Mouse (Mus musculus) intestine, embryonic 15.5 days (tissue): Measurements from ENCODE around the gene Enox1. TPM values are rescaled to one million over a fixed set of nuclear protein-coding genes. Genes with fewer than 3 reads are reported as not detected.

Experiments
- ATAC-seq: fragments of 200-750 bp; cut with Nextera tagmentation; 2 replicates; pipeline ENCODE4 v1.8.0; 2017; ENCODE audit warnings: moderate TSS enrichment, moderate library complexity
- H3K27ac ChIP-seq: fragments of 300-500 bp; sonication (generic); 2 replicates; pipeline ENCODE4 v1.5.1; 2015; ENCODE audit warnings: mild to moderate bottlenecking, inconsistent platforms
- H3K27me3 ChIP-seq: fragments of 300-500 bp; sonication (generic); replicated peaks from 2 replicates; pipeline ENCODE4 v1.6.1; 2015; ENCODE audit warnings: inconsistent platforms
- H3K36me3 ChIP-seq: fragments of 300-500 bp; sonication (generic); 2 replicates; pipeline ENCODE4 v1.6.1; 2015; ENCODE audit warnings: inconsistent platforms
- H3K4me1 ChIP-seq: fragments of 300-500 bp; sonication (generic); replicated peaks from 2 replicates; pipeline ENCODE4 v1.6.1; 2015; ENCODE audit warnings: inconsistent platforms
- H3K4me2 ChIP-seq: fragments of 300-500 bp; sonication (generic); replicated peaks from 2 replicates; pipeline ENCODE4 v1.6.1; 2015; ENCODE audit warnings: mild to moderate bottlenecking, inconsistent platforms
- H3K4me3 ChIP-seq: fragments of 300-500 bp; sonication (generic); replicated peaks from 2 replicates; pipeline ENCODE4 v1.5.1; 2015; ENCODE audit warnings: inconsistent platforms
- H3K9ac ChIP-seq: fragments of 300-500 bp; sonication (generic); 2 replicates; pipeline ENCODE4 v1.6.1; 2015; ENCODE audit warnings: inconsistent platforms
- H3K9me3 ChIP-seq: fragments of 300-500 bp; sonication (generic); 2 replicates; pipeline ENCODE4 v1.6.1; 2016; ENCODE audit warnings: inconsistent platforms
- WGBS: fragments of 180-500 bp; shearing (Covaris S2); methylation state at CpG from one replicate; pipeline ENCODE4 v1.1.7; 2015; 5-methylcytosine and 5-hydroxymethylcytosine counted together
- polyA plus RNA-seq: library from polyadenylated mRNA; unstranded; fragments of >200 nt; fragmentation: Nextera tagmentation; extraction: Ambion mirVana; gene quantifications from 2 replicates; pipeline ENCODE4 v1.2.1, GENCODE M21; 2015

The Enox1 gene
- polyA plus RNA-seq, 1 experiment from 2014 or later, result 6.3 TPM

GRCm38 (mm10) chr14:77638616-77639015 is 482.1 kb downstream of the Enox1 start:
- 57% methylated on average over 3 of the region's 3 CpGs for WGBS
- Histone ChIP-seq H3K4me2 (no peak overlapping the region), H3K36me3 (no peaks in the 10 kb centered on the region), H3K27ac (no peak overlapping the region), H3K9me3 (no peaks in the 10 kb centered on the region), H3K9ac (no peak overlapping the region), H3K27me3 (no peaks in the 10 kb centered on the region), H3K4me1 (no peaks in the 10 kb centered on the region), H3K4me3 (no peak overlapping the region)
- no peak for ATAC-seq

- WGBS, result 88% methylated on average over 2 of the region's 2 CpGs
- no peak overlapping the region for H3K9ac ChIP-seq
These were observed 483.0 kb downstream of the Enox1 start for GRCm38 (mm10) chr14:77639586-77639985.

GRCm38 (mm10) chr14:77642314-77642713 is 485.8 kb downstream of the Enox1 start:
- ATAC-seq, result no peak
- Histone ChIP-seq H3K4me1 (no peaks in the 10 kb centered on the region), H3K4me3 (no peak overlapping the region), H3K27ac (no peak overlapping the region), H3K27me3 (no peaks in the 10 kb centered on the region), H3K9ac (no peak overlapping the region), H3K36me3 (no peaks in the 10 kb centered on the region), H3K4me2 (no peak overlapping the region), H3K9me3 (no peaks in the 10 kb centered on the region)
- WGBS, result 76% methylated on average over 6 of the region's 6 CpGs

More at GRCm38 (mm10) chr14:77639586-77639985, 483.0 kb downstream of the Enox1 start:
- H3K4me3 ChIP-seq, result no peak overlapping the region
- H3K4me2 ChIP-seq, result no peak overlapping the region
- ATAC-seq, result no peak
- no peaks in the 10 kb centered on the region for H3K4me1 ChIP-seq
- no peaks in the 10 kb centered on the region for H3K9me3 ChIP-seq
- H3K27ac ChIP-seq, result no peak overlapping the region
- no peaks in the 10 kb centered on the region for H3K27me3 ChIP-seq
- no peaks in the 10 kb centered on the region for H3K36me3 ChIP-seq

- Histone ChIP-seq H3K4me3 (no peak overlapping the region), H3K27ac (no peak overlapping the region), H3K4me1 (no peaks in the 10 kb centered on the region), H3K9ac (no peak overlapping the region), H3K4me2 (no peak overlapping the region), H3K27me3 (no peaks in the 10 kb centered on the region), H3K9me3 (no peaks in the 10 kb centered on the region), H3K36me3 (no peaks in the 10 kb centered on the region)
- no peak for ATAC-seq
- WGBS, result 68% methylated on average over 2 of the region's 2 CpGs
These were observed 489.6 kb downstream of the Enox1 start for GRCm38 (mm10) chr14:77646196-77646595.

- H3K36me3 ChIP-seq, result no peaks in the 10 kb centered on the region
- H3K4me3 ChIP-seq, result no peak overlapping the region
- H3K9ac ChIP-seq, result no peak overlapping the region
- no peaks in the 10 kb centered on the region for H3K27me3 ChIP-seq
- ATAC-seq, result no peak
- no peak overlapping the region for H3K27ac ChIP-seq
- H3K4me2 ChIP-seq, result no peak overlapping the region
- no peaks in the 10 kb centered on the region for H3K4me1 ChIP-seq
- H3K9me3 ChIP-seq, result no peaks in the 10 kb centered on the region
- 93% methylated on average over 6 of the region's 6 CpGs for WGBS
These were observed 490.5 kb downstream of the Enox1 start for GRCm38 (mm10) chr14:77647017-77647416.

- no peak overlapping the region for H3K9ac ChIP-seq
- ATAC-seq, result no peak
These were observed 491.7 kb downstream of the Enox1 start for GRCm38 (mm10) chr14:77648305-77648704.

GRCm38 (mm10) chr14:77658739-77659138 is 502.2 kb downstream of the Enox1 start:
- WGBS, result 84% methylated on average over 4 of the region's 4 CpGs
- Histone ChIP-seq H3K4me1 (no peaks in the 10 kb centered on the region), H3K9ac (no peak overlapping the region), H3K27me3 (no peaks in the 10 kb centered on the region), H3K9me3 (no peaks in the 10 kb centered on the region), H3K4me2 (no peak overlapping the region), H3K27ac (no peak overlapping the region), H3K4me3 (no peak overlapping the region), H3K36me3 (no peaks in the 10 kb centered on the region)
- ATAC-seq, result no peak

More at GRCm38 (mm10) chr14:77648305-77648704, 491.7 kb downstream of the Enox1 start:
- H3K4me1 ChIP-seq, result no peaks in the 10 kb centered on the region; the same call in 1 of the 2 replicates
- no peaks in the 10 kb centered on the region for H3K36me3 ChIP-seq
- H3K27me3 ChIP-seq, result no peaks in the 10 kb centered on the region
- H3K27ac ChIP-seq, result no peak overlapping the region
- no peak overlapping the region for H3K4me3 ChIP-seq
- H3K4me2 ChIP-seq, result no peak overlapping the region
- no peaks in the 10 kb centered on the region for H3K9me3 ChIP-seq
- 88% methylated on average over 8 of the region's 8 CpGs for WGBS

- no peaks in the 10 kb centered on the region for H3K4me1 ChIP-seq
- ATAC-seq, result no peak
- no peak overlapping the region for H3K27ac ChIP-seq
- H3K9ac ChIP-seq, result no peak overlapping the region
- no peak overlapping the region for H3K4me2 ChIP-seq
- H3K36me3 ChIP-seq, result no peaks in the 10 kb centered on the region
- no peaks in the 10 kb centered on the region for H3K27me3 ChIP-seq
- H3K4me3 ChIP-seq, result no peak overlapping the region
- 47% methylated on average over 7 of the region's 7 CpGs for WGBS
- H3K9me3 ChIP-seq, result no peaks in the 10 kb centered on the region
These were observed 505.7 kb downstream of the Enox1 start for GRCm38 (mm10) chr14:77662273-77662672.

GRCm38 (mm10) chr14:77662994-77663393 is 506.4 kb downstream of the Enox1 start:
- Histone ChIP-seq H3K27me3 (no peaks in the 10 kb centered on the region), H3K9ac (no peak overlapping the region), H3K4me2 (no peak overlapping the region), H3K9me3 (no peaks in the 10 kb centered on the region), H3K4me3 (no peak overlapping the region), H3K27ac (no peak overlapping the region), H3K36me3 (no peaks in the 10 kb centered on the region), H3K4me1 (no peaks in the 10 kb centered on the region)
- no peak for ATAC-seq
- 66% methylated on average over 8 of the region's 8 CpGs for WGBS

GRCm38 (mm10) chr14:77668096-77668495 is 511.5 kb downstream of the Enox1 start:
- no peaks in the 10 kb centered on the region for H3K9me3 ChIP-seq
- H3K4me2 ChIP-seq, result no peak overlapping the region
- no peak overlapping the region for H3K9ac ChIP-seq
- H3K4me3 ChIP-seq, result no peak overlapping the region
- H3K27me3 ChIP-seq, result no peaks in the 10 kb centered on the region
- 62% methylated on average over 3 of the region's 3 CpGs for WGBS
- ATAC-seq, result no peak
- H3K36me3 ChIP-seq, result no peaks in the 10 kb centered on the region
- H3K4me1 ChIP-seq, result peaks cover 3% of the 10 kb centered on the region; the same call in 1 of the 2 replicates
- no peak overlapping the region for H3K27ac ChIP-seq

GRCm38 (mm10) chr14:77669494-77669893 is 512.9 kb downstream of the Enox1 start:
- peaks cover 12% of the 10 kb centered on the region for H3K4me1 ChIP-seq
- no peaks in the 10 kb centered on the region for H3K9me3 ChIP-seq
- H3K36me3 ChIP-seq, result no peaks in the 10 kb centered on the region
- 91% methylated on average over 7 of the region's 7 CpGs for WGBS
- H3K4me2 ChIP-seq, result no peak overlapping the region
- H3K27me3 ChIP-seq, result no peaks in the 10 kb centered on the region
- no peak overlapping the region for H3K4me3 ChIP-seq
- no peak overlapping the region for H3K27ac ChIP-seq
- ATAC-seq, result no peak
- H3K9ac ChIP-seq, result no peak overlapping the region

- no peaks in the 10 kb centered on the region for H3K36me3 ChIP-seq
- peaks cover 12% of the 10 kb centered on the region for H3K4me1 ChIP-seq
- H3K9ac ChIP-seq, result no peak overlapping the region
- no peaks in the 10 kb centered on the region for H3K27me3 ChIP-seq
- H3K4me3 ChIP-seq, result no peak overlapping the region
- H3K27ac ChIP-seq, result no peak overlapping the region
- ATAC-seq, result no peak
- 79% methylated on average over 5 of the region's 5 CpGs for WGBS
- no peaks in the 10 kb centered on the region for H3K9me3 ChIP-seq
- H3K4me2 ChIP-seq, result no peak overlapping the region
These were observed 514.4 kb downstream of the Enox1 start for GRCm38 (mm10) chr14:77670945-77671344.

- Histone ChIP-seq H3K4me2 (no peak overlapping the region), H3K4me3 (no peak overlapping the region), H3K9ac (no peak overlapping the region), H3K9me3 (no peaks in the 10 kb centered on the region), H3K27me3 (no peaks in the 10 kb centered on the region), H3K27ac (no peak overlapping the region), H3K4me1 (peaks cover 12% of the 10 kb centered on the region), H3K36me3 (no peaks in the 10 kb centered on the region)
- 56% methylated on average over 11 of the region's 11 CpGs for WGBS
- ATAC-seq, result no peak
These were observed 515.4 kb downstream of the Enox1 start for GRCm38 (mm10) chr14:77671961-77672360.
